Mouse (Mus musculus) testis, adult 2 months (tissue): ENCODE measurements around the gene Sorbs2.

Experiments
- CTCF ChIP-seq: fragments of 200-500 bp; IDR thresholded peaks from 2 replicates; pipeline ENCODE4 v1.5.1; 2012; ENCODE audit warnings: low read depth, mild to moderate bottlenecking, inconsistent platforms, low read length, moderate library complexity; ENCODE audit not compliant: control insufficient read depth, insufficient read depth, insufficient replicate concordance
- POLR2A ChIP-seq: fragments of 200-500 bp; IDR thresholded peaks from 2 replicates; pipeline ENCODE4 v1.6.1; 2012; ENCODE audit warnings: low read depth, mild to moderate bottlenecking, inconsistent platforms, low read length, moderate library complexity; ENCODE audit not compliant: control insufficient read depth

- TF ChIP-seq CTCF (peak; percentile 33; the same call in 1 of the 2 replicates), POLR2A (no peak)
These were observed 309.3 kb downstream of the Sorbs2 start for GRCm38 (mm10) chr8:45816765-45817426.
